Mouse (Mus musculus) embryonic facial prominence, embryonic 11.5 days (tissue): ENCODE measurements around the gene Tcea3. TPM values are rescaled to one million over a fixed set of nuclear protein-coding genes. Genes with fewer than 3 reads are reported as not detected.

ENCODE experiments used
- ATAC-seq: fragments of 200-750 bp; cut with Nextera tagmentation; replicated peaks from 2 replicates; pipeline ENCODE4 v1.8.0; 2017; ENCODE audit warnings: low read depth; ENCODE audit not compliant: insufficient number of reproducible peaks, low FRiP score, low TSS enrichment
- DNase-seq: peaks from one replicate; pipeline ENCODE4 v3.0.0-alpha.2; 2015; ENCODE audit warnings: low spot score
- H3K27ac ChIP-seq: fragments of 300-500 bp; sonication (generic); replicated peaks from 2 replicates; pipeline ENCODE4 v1.5.1; 2014; ENCODE audit warnings: mild to moderate bottlenecking, low read depth, low read length, control low read depth
- H3K27me3 ChIP-seq: fragments of 300-500 bp; sonication (generic); 2 replicates; pipeline ENCODE4 v1.6.1; 2014; ENCODE audit warnings: mild to moderate bottlenecking, low read length, moderate library complexity, mixed read lengths; ENCODE audit not compliant: control insufficient read depth, insufficient read depth
- H3K36me3 ChIP-seq: fragments of 300-500 bp; sonication (generic); replicated peaks from 2 replicates; pipeline ENCODE4 v1.6.1; 2014; ENCODE audit warnings: low read depth, mild to moderate bottlenecking, low read length, moderate library complexity, mixed read lengths; ENCODE audit not compliant: control insufficient read depth, insufficient read depth
- H3K4me1 ChIP-seq: fragments of 300-500 bp; sonication (generic); 2 replicates; pipeline ENCODE4 v1.6.1; 2014; ENCODE audit warnings: low read length, mixed read lengths; ENCODE audit not compliant: control insufficient read depth, insufficient read depth
- H3K4me2 ChIP-seq: fragments of 300-500 bp; sonication (generic); 2 replicates; pipeline ENCODE4 v1.6.1; 2014; ENCODE audit warnings: low read depth, mild to moderate bottlenecking, control low read depth, low read length, moderate library complexity
- H3K4me3 ChIP-seq: fragments of 300-500 bp; sonication (generic); 2 replicates; pipeline ENCODE4 v1.5.1; 2014; ENCODE audit warnings: low read depth, low read length, control low read depth
- H3K9ac ChIP-seq: fragments of 300-500 bp; sonication (generic); replicated peaks from 2 replicates; pipeline ENCODE4 v1.6.1; 2014; ENCODE audit warnings: mild to moderate bottlenecking, control low read depth, low read length
- H3K9me3 ChIP-seq: fragments of 300-500 bp; sonication (generic); replicated peaks from 2 replicates; pipeline ENCODE4 v1.6.1; 2016; ENCODE audit warnings: mild to moderate bottlenecking, low read length, inconsistent platforms, mixed read lengths; ENCODE audit not compliant: control insufficient read depth
- WGBS: fragments of 180-500 bp; shearing (Covaris S2); extraction: QIAGEN DNeasy Blood & Tissue Kit; methylation state at CpG from one replicate; pipeline ENCODE4 v1.1.7; 2014; 5-methylcytosine and 5-hydroxymethylcytosine counted together
- polyA plus RNA-seq: library from polyadenylated mRNA; unstranded; fragments of >200 nt; fragmentation: Nextera tagmentation; extraction: Ambion mirVana; gene quantifications from 2 replicates; pipeline ENCODE4 v1.2.1, GENCODE M21; 2014

Gene Tcea3
- polyA plus RNA-seq, 1 experiment from 2014 or later: 1.3 TPM

GRCm38 (mm10) chr4:136284891-136285290, 37.4 kb downstream of the Tcea3 start:
- DNase-seq (no peak), ATAC-seq (no peak)
- Histone ChIP-seq H3K4me2 (peak overlapping the region; percentile 54), H3K27me3 (peaks cover 3% of the 10 kb centered on the region), H3K27ac (no peak overlapping the region), H3K4me1 (no peaks in the 10 kb centered on the region), H3K9me3 (no peaks in the 10 kb centered on the region), H3K9ac (peak overlapping the region; percentile 73), H3K4me3 (peak overlapping the region; percentile 51), H3K36me3 (0 out of 2 replicates have a peak, but pooled peaks cover 2% of the 10 kb centered on the region)
- 44% methylated on average over 6 of the region's 6 CpGs for WGBS

GRCm38 (mm10) chr4:136285348-136285810, 37.9 kb downstream of the Tcea3 start:
- no peaks in the 10 kb centered on the region; the same call in 1 of the 2 replicates for H3K4me1 ChIP-seq
- DNase-seq (peak; percentile 97), ATAC-seq (peak; percentile 96)
- H3K36me3 ChIP-seq: peaks cover 6% of the 10 kb centered on the region
- under 1% methylated on average over 25 of the region's 25 CpGs for WGBS
- H3K9me3 ChIP-seq: no peaks in the 10 kb centered on the region
- H3K4me2 ChIP-seq: peak overlapping the region; percentile 54
- H3K4me3 ChIP-seq: peak overlapping the region; percentile 51
- peak overlapping the region; percentile 73 for H3K9ac ChIP-seq
- H3K27ac ChIP-seq: peak overlapping the region; percentile 43
- peaks cover 6% of the 10 kb centered on the region for H3K27me3 ChIP-seq

GRCm38 (mm10) chr4:136285811-136286371, 38.4 kb downstream of the Tcea3 start:
- Histone ChIP-seq H3K4me1 (no peaks in the 10 kb centered on the region; the same call in 1 of the 2 replicates), H3K27me3 (peaks cover 6% of the 10 kb centered on the region), H3K9ac (peak overlapping the region; percentile 73), H3K9me3 (no peaks in the 10 kb centered on the region), H3K4me2 (peak overlapping the region; percentile 68), H3K4me3 (peak overlapping the region; percentile 51), H3K36me3 (peaks cover 10% of the 10 kb centered on the region), H3K27ac (peak overlapping the region; percentile 43)
- ATAC-seq (peak; percentile 89), DNase-seq (peak; percentile 98)
- 0% methylated on average over 29 of the region's 29 CpGs for WGBS

- ATAC-seq (no peak), DNase-seq (peak; percentile 8)
- no peak overlapping the region for H3K4me3 ChIP-seq
- no peak overlapping the region for H3K27ac ChIP-seq
- WGBS: 36% methylated on average over 66 of the region's 66 CpGs
- peaks cover 6% of the 10 kb centered on the region for H3K27me3 ChIP-seq
- peaks cover 13% of the 10 kb centered on the region for H3K36me3 ChIP-seq
- H3K9me3 ChIP-seq: no peaks in the 10 kb centered on the region
- H3K9ac ChIP-seq: no peak overlapping the region; the same call in 1 of the 2 replicates
- H3K4me1 ChIP-seq: no peaks in the 10 kb centered on the region; the same call in 1 of the 2 replicates
- H3K4me2 ChIP-seq: no peak overlapping the region
Measured at GRCm38 (mm10) chr4:136289918-136290780, 42.6 kb downstream of the Tcea3 start.

GRCm38 (mm10) chr4:136290781-136291595, 43.5 kb downstream of the Tcea3 start:
- no peak for DNase-seq

GRCm38 (mm10) chr4:136291692-136292091, 44.2 kb downstream of the Tcea3 start:
- peaks cover 13% of the 10 kb centered on the region for H3K36me3 ChIP-seq
- no peak for DNase-seq
- no peak for ATAC-seq
- no peaks in the 10 kb centered on the region; the same call in 1 of the 2 replicates for H3K4me1 ChIP-seq
- H3K27me3 ChIP-seq: peaks cover 6% of the 10 kb centered on the region
- H3K9me3 ChIP-seq: no peaks in the 10 kb centered on the region
- no peak overlapping the region for H3K9ac ChIP-seq
- H3K27ac ChIP-seq: no peak overlapping the region
- 93% methylated on average over 6 of the region's 6 CpGs for WGBS
- no peak overlapping the region for H3K4me3 ChIP-seq
- no peak overlapping the region for H3K4me2 ChIP-seq

More at GRCm38 (mm10) chr4:136290781-136291595, 43.5 kb downstream of the Tcea3 start:
- Histone ChIP-seq H3K4me1 (no peaks in the 10 kb centered on the region; the same call in 1 of the 2 replicates), H3K4me2 (no peak overlapping the region), H3K9ac (no peak overlapping the region; the same call in 1 of the 2 replicates), H3K36me3 (peaks cover 13% of the 10 kb centered on the region), H3K4me3 (no peak overlapping the region), H3K27ac (no peak overlapping the region), H3K9me3 (no peaks in the 10 kb centered on the region), H3K27me3 (peaks cover 6% of the 10 kb centered on the region)
- 52% methylated on average over 39 of the region's 39 CpGs for WGBS
- no peak for ATAC-seq

GRCm38 (mm10) chr4:136295941-136296340, 48.4 kb downstream of the Tcea3 start:
- no peak overlapping the region for H3K4me3 ChIP-seq
- WGBS: 77% methylated on average over 7 of the region's 7 CpGs
- no peaks in the 10 kb centered on the region for H3K4me1 ChIP-seq
- H3K4me2 ChIP-seq: no peak overlapping the region
- H3K36me3 ChIP-seq: peaks cover 4% of the 10 kb centered on the region
- no peak overlapping the region for H3K9ac ChIP-seq
- H3K27me3 ChIP-seq: no peaks in the 10 kb centered on the region
- ATAC-seq: no peak
- no peak for DNase-seq
- H3K27ac ChIP-seq: no peak overlapping the region
- H3K9me3 ChIP-seq: no peaks in the 10 kb centered on the region
